Mouse (Mus musculus): ENCODE data around the gene Stab1. TPM values are rescaled to one million over a fixed set of nuclear protein-coding genes. Genes with fewer than 3 reads are reported as not detected.

Gene Stab1
- polyA plus RNA-seq, 1 experiment: 41.5 TPM

GRCm38 (mm10) chr14:31145694-31146093 is 22.7 kb downstream of the Stab1 start:
- Histone ChIP-seq H3K27me3 (replicated peaks; ENCODE audit: control insufficient read depth, insufficient read depth, low read length) (no peaks in the 10 kb centered on the region), H3K36me3 (ENCODE audit: control insufficient read depth, insufficient read depth, low read length) (no peaks in the 10 kb centered on the region), H3K27ac (ENCODE audit: insufficient read depth, low read depth, low read length) (no peak overlapping the region), H3K4me3 (ENCODE audit: insufficient read depth, low read depth, low read length) (no peak overlapping the region), H3K4me1 (ENCODE audit: control insufficient read depth, insufficient read depth, low read length) (no peaks in the 10 kb centered on the region)
- no peak for DNase-seq
- 88% methylated on average over 11 of the region's 11 CpGs for WGBS
- TF ChIP-seq POLR2A (IDR thresholded peaks at IDR 0.05; ENCODE audit: low read depth, low read length) (no peak), CTCF (conservative IDR thresholded peaks at IDR 0.05; ENCODE audit: insufficient read depth, insufficient read length, low read depth, low read length) (no peak)

GRCm38 (mm10) chr14:31141011-31141410 is 27.4 kb downstream of the Stab1 start:
- H3K27ac ChIP-seq (ENCODE audit: insufficient read depth, low read depth, low read length): no peak overlapping the region
- TF ChIP-seq POLR2A (IDR thresholded peaks at IDR 0.05; ENCODE audit: low read depth, low read length) (no peak), CTCF (conservative IDR thresholded peaks at IDR 0.05; ENCODE audit: insufficient read depth, insufficient read length, low read depth, low read length) (no peak)
- no peaks in the 10 kb centered on the region for H3K36me3 ChIP-seq (ENCODE audit: control insufficient read depth, insufficient read depth, low read length)
- no peak overlapping the region for H3K4me3 ChIP-seq (ENCODE audit: insufficient read depth, low read depth, low read length)
- H3K27me3 ChIP-seq (replicated peaks; ENCODE audit: control insufficient read depth, insufficient read depth, low read length): no peaks in the 10 kb centered on the region
- DNase-seq: no peak
- H3K4me1 ChIP-seq (ENCODE audit: control insufficient read depth, insufficient read depth, low read length): no peaks in the 10 kb centered on the region
- WGBS: 96% methylated on average over 14 of the region's 14 CpGs

GRCm38 (mm10) chr14:31140141-31140540 is 28.3 kb downstream of the Stab1 start:
- no peak for DNase-seq
- Histone ChIP-seq H3K36me3 (ENCODE audit: control insufficient read depth, insufficient read depth, low read length) (no peaks in the 10 kb centered on the region), H3K27ac (ENCODE audit: insufficient read depth, low read depth, low read length) (no peak overlapping the region), H3K27me3 (replicated peaks; ENCODE audit: control insufficient read depth, insufficient read depth, low read length) (no peaks in the 10 kb centered on the region), H3K4me1 (ENCODE audit: control insufficient read depth, insufficient read depth, low read length) (no peaks in the 10 kb centered on the region), H3K4me3 (ENCODE audit: insufficient read depth, low read depth, low read length) (no peak overlapping the region)
- 88% methylated on average over 15 of the region's 15 CpGs for WGBS
- TF ChIP-seq POLR2A (IDR thresholded peaks at IDR 0.05; ENCODE audit: low read depth, low read length): no peak
- no peak for TF ChIP-seq CTCF (conservative IDR thresholded peaks at IDR 0.05; ENCODE audit: insufficient read depth, insufficient read length, low read depth, low read length)

- WGBS: 83% methylated on average over 12 of the region's 12 CpGs
- Histone ChIP-seq H3K4me1 (ENCODE audit: control insufficient read depth, insufficient read depth, low read length) (no peaks in the 10 kb centered on the region), H3K27me3 (replicated peaks; ENCODE audit: control insufficient read depth, insufficient read depth, low read length) (no peaks in the 10 kb centered on the region), H3K36me3 (ENCODE audit: control insufficient read depth, insufficient read depth, low read length) (no peaks in the 10 kb centered on the region), H3K4me3 (ENCODE audit: insufficient read depth, low read depth, low read length) (no peak overlapping the region), H3K27ac (ENCODE audit: insufficient read depth, low read depth, low read length) (no peak overlapping the region)
- DNase-seq: no peak
- TF ChIP-seq CTCF (conservative IDR thresholded peaks at IDR 0.05; ENCODE audit: insufficient read depth, insufficient read length, low read depth, low read length): no peak
- no peak for TF ChIP-seq POLR2A (IDR thresholded peaks at IDR 0.05; ENCODE audit: low read depth, low read length)
Measured at GRCm38 (mm10) chr14:31139666-31140065, 28.8 kb downstream of the Stab1 start.

- DNase-seq: no peak
- TF ChIP-seq CTCF (conservative IDR thresholded peaks at IDR 0.05; ENCODE audit: insufficient read depth, insufficient read length, low read depth, low read length) (no peak), POLR2A (IDR thresholded peaks at IDR 0.05; ENCODE audit: low read depth, low read length) (no peak)
- Histone ChIP-seq H3K36me3 (ENCODE audit: control insufficient read depth, insufficient read depth, low read length) (no peaks in the 10 kb centered on the region), H3K27ac (ENCODE audit: insufficient read depth, low read depth, low read length) (no peak overlapping the region), H3K27me3 (replicated peaks; ENCODE audit: control insufficient read depth, insufficient read depth, low read length) (no peaks in the 10 kb centered on the region), H3K4me1 (ENCODE audit: control insufficient read depth, insufficient read depth, low read length) (no peaks in the 10 kb centered on the region), H3K4me3 (ENCODE audit: insufficient read depth, low read depth, low read length) (no peak overlapping the region)
- WGBS: 86% methylated on average over 9 of the region's 9 CpGs
Measured at GRCm38 (mm10) chr14:31138897-31139429, 29.5 kb downstream of the Stab1 start.

GRCm38 (mm10) chr14:31138219-31138896 is 30.1 kb downstream of the Stab1 start:
- H3K27me3 ChIP-seq (replicated peaks; ENCODE audit: control insufficient read depth, insufficient read depth, low read length): no peaks in the 10 kb centered on the region
- DNase-seq: no peak
- no peaks in the 10 kb centered on the region for H3K4me1 ChIP-seq (ENCODE audit: control insufficient read depth, insufficient read depth, low read length)
- peak overlapping the region; percentile 42; the same call in 1 of the 2 replicates for H3K27ac ChIP-seq (ENCODE audit: insufficient read depth, low read depth, low read length)
- TF ChIP-seq CTCF (conservative IDR thresholded peaks at IDR 0.05; ENCODE audit: insufficient read depth, insufficient read length, low read depth, low read length): no peak
- TF ChIP-seq POLR2A (IDR thresholded peaks at IDR 0.05; ENCODE audit: low read depth, low read length): no peak
- no peak overlapping the region for H3K4me3 ChIP-seq (ENCODE audit: insufficient read depth, low read depth, low read length)
- 70% methylated on average over 26 of the region's 35 CpGs for WGBS
- no peaks in the 10 kb centered on the region for H3K36me3 ChIP-seq (ENCODE audit: control insufficient read depth, insufficient read depth, low read length)

GRCm38 (mm10) chr14:31137791-31138190 is 30.6 kb downstream of the Stab1 start:
- no peaks in the 10 kb centered on the region for H3K27me3 ChIP-seq (replicated peaks; ENCODE audit: control insufficient read depth, insufficient read depth, low read length)
- no peak overlapping the region for H3K4me3 ChIP-seq (ENCODE audit: insufficient read depth, low read depth, low read length)
- TF ChIP-seq POLR2A (IDR thresholded peaks at IDR 0.05; ENCODE audit: low read depth, low read length) (no peak), CTCF (conservative IDR thresholded peaks at IDR 0.05; ENCODE audit: insufficient read depth, insufficient read length, low read depth, low read length) (no peak)
- H3K27ac ChIP-seq (ENCODE audit: insufficient read depth, low read depth, low read length): peak overlapping the region; percentile 42; the same call in 1 of the 2 replicates
- peak; percentile 72 for DNase-seq
- WGBS: 54% methylated on average over 11 of the region's 11 CpGs
- H3K36me3 ChIP-seq (ENCODE audit: control insufficient read depth, insufficient read depth, low read length): no peaks in the 10 kb centered on the region
- no peaks in the 10 kb centered on the region for H3K4me1 ChIP-seq (ENCODE audit: control insufficient read depth, insufficient read depth, low read length)
